Mouse (Mus musculus) heart, embryonic 10.5 days (tissue): ENCODE measurements around the gene Socs3. TPM values are rescaled to one million over a fixed set of nuclear protein-coding genes. Genes with fewer than 3 reads are reported as not detected.

ENCODE experiments used
- DNase-seq: peaks from one replicate; pipeline ENCODE4 v3.0.0-alpha.2; 2017; ENCODE audit warnings: low spot score
- H3K27ac ChIP-seq: fragments of 300-500 bp; sonication (generic); 2 replicates; pipeline ENCODE4 v1.5.1; 2016; ENCODE audit warnings: mild to moderate bottlenecking
- H3K27me3 ChIP-seq: fragments of 300-500 bp; sonication (generic); 2 replicates; pipeline ENCODE4 v1.6.1; 2016; ENCODE audit warnings: mild to moderate bottlenecking; ENCODE audit not compliant: poor library complexity, insufficient read depth, severe bottlenecking
- H3K36me3 ChIP-seq: fragments of 300-500 bp; sonication (generic); 2 replicates; pipeline ENCODE4 v1.6.1; 2016; ENCODE audit warnings: mild to moderate bottlenecking, moderate library complexity
- H3K4me1 ChIP-seq: fragments of 300-500 bp; sonication (generic); 2 replicates; pipeline ENCODE4 v1.6.1; 2016; ENCODE audit warnings: mild to moderate bottlenecking
- H3K4me3 ChIP-seq: fragments of 300-500 bp; sonication (generic); 2 replicates; pipeline ENCODE4 v1.5.1; 2016; ENCODE audit warnings: mild to moderate bottlenecking, moderate library complexity
- H3K9me3 ChIP-seq: fragments of 300-500 bp; sonication (generic); 2 replicates; pipeline ENCODE4 v1.6.1; 2016; ENCODE audit warnings: mild to moderate bottlenecking, moderate library complexity
- WGBS: fragments of 180-500 bp; shearing (Covaris S2); methylation state at CpG from one replicate; pipeline ENCODE4 v1.1.7; 2016; 5-methylcytosine and 5-hydroxymethylcytosine counted together
- polyA plus RNA-seq: library from polyadenylated mRNA; unstranded; fragments of >200 nt; fragmentation: Nextera tagmentation; extraction: Ambion mirVana; gene quantifications from 2 replicates; pipeline ENCODE4 v1.2.1, GENCODE M21; 2016

Gene Socs3
- polyA plus RNA-seq, result 6.9 and 10.6 TPM in 2 replicates

- H3K4me3 ChIP-seq, result peak within 1 kb of the TSS; percentile 77
- peaks cover 53% of the 10 kb centered on the region for H3K27me3 ChIP-seq
- H3K9me3 ChIP-seq, result no peaks in the 10 kb centered on the region
- DNase-seq, result peak; percentile 95
- whole genome bisulfite sequencing, result 10% methylated on average over 21 of the region's 21 CpGs
- peaks cover 15% of the 10 kb centered on the region for H3K36me3 ChIP-seq
- H3K27ac ChIP-seq, result peak within 1 kb of the TSS; percentile 91
- H3K4me1 ChIP-seq, result peaks cover 80% of the 10 kb centered on the region
Observed at GRCm38 (mm10) chr11:117969945-117970872, at the start of gene Socs3. Socs3 (minus strand) TSS chr11:117970047.

GRCm38 (mm10) chr11:118018328-118018727, 48.5 kb upstream of the Socs3 start:
- H3K27me3 ChIP-seq, result no peaks in the 10 kb centered on the region
- no peak overlapping the region for H3K27ac ChIP-seq
- no peaks in the 10 kb centered on the region for H3K9me3 ChIP-seq
- no peak overlapping the region for H3K4me3 ChIP-seq
- H3K36me3 ChIP-seq, result peaks cover 64% of the 10 kb centered on the region
- WGBS, result 94% methylated on average over 4 of the region's 4 CpGs
- peaks cover 36% of the 10 kb centered on the region for H3K4me1 ChIP-seq
- DNase-seq, result no peak

GRCm38 (mm10) chr11:118015381-118016145, 45.7 kb upstream of the Socs3 start:
- WGBS, result 73% methylated on average over 8 of the region's 8 CpGs
- Histone ChIP-seq H3K27me3 (no peaks in the 10 kb centered on the region), H3K9me3 (no peaks in the 10 kb centered on the region), H3K4me1 (peaks cover 56% of the 10 kb centered on the region), H3K27ac (peak overlapping the region; percentile 43; the same call in 1 of the 2 replicates), H3K4me3 (no peak overlapping the region), H3K36me3 (peaks cover 49% of the 10 kb centered on the region)
- DNase-seq, result no peak

GRCm38 (mm10) chr11:118014391-118014995, 44.6 kb upstream of the Socs3 start:
- Histone ChIP-seq H3K4me3 (no peak overlapping the region), H3K4me1 (peaks cover 66% of the 10 kb centered on the region), H3K27ac (peak overlapping the region; percentile 54; the same call in 1 of the 2 replicates), H3K36me3 (peaks cover 40% of the 10 kb centered on the region), H3K27me3 (no peaks in the 10 kb centered on the region), H3K9me3 (no peaks in the 10 kb centered on the region)
- 82% methylated on average over 12 of the region's 12 CpGs for WGBS
- no peak for DNase-seq

GRCm38 (mm10) chr11:118013339-118013738, 43.5 kb upstream of the Socs3 start:
- Histone ChIP-seq H3K27me3 (no peaks in the 10 kb centered on the region), H3K27ac (no peak overlapping the region), H3K9me3 (no peaks in the 10 kb centered on the region), H3K4me3 (no peak overlapping the region), H3K4me1 (peaks cover 78% of the 10 kb centered on the region), H3K36me3 (peaks cover 36% of the 10 kb centered on the region)
- no peak for DNase-seq
- WGBS, result 73% methylated on average over 2 of the region's 2 CpGs

- Histone ChIP-seq H3K4me1 (peaks cover 85% of the 10 kb centered on the region), H3K4me3 (no peak overlapping the region), H3K27ac (peak overlapping the region; percentile 12; the same call in 1 of the 2 replicates), H3K9me3 (no peaks in the 10 kb centered on the region), H3K27me3 (no peaks in the 10 kb centered on the region), H3K36me3 (peaks cover 29% of the 10 kb centered on the region)
- no peak for DNase-seq
- 88% methylated on average over 1 of the region's 1 CpGs for WGBS
Observed at GRCm38 (mm10) chr11:118012595-118012994, 42.7 kb upstream of the Socs3 start.

- Histone ChIP-seq H3K9me3 (no peaks in the 10 kb centered on the region), H3K4me1 (peaks cover 73% of the 10 kb centered on the region), H3K36me3 (peaks cover 26% of the 10 kb centered on the region), H3K4me3 (no peak overlapping the region), H3K27ac (peak overlapping the region; percentile 75), H3K27me3 (no peaks in the 10 kb centered on the region)
- 55% methylated on average over 4 of the region's 4 CpGs for WGBS
- DNase-seq, result no peak
Observed at GRCm38 (mm10) chr11:118009865-118010571, 40.2 kb upstream of the Socs3 start.

- Histone ChIP-seq H3K9me3 (no peaks in the 10 kb centered on the region), H3K36me3 (peaks cover 31% of the 10 kb centered on the region), H3K27me3 (no peaks in the 10 kb centered on the region), H3K27ac (peak overlapping the region; percentile 75), H3K4me3 (no peak overlapping the region), H3K4me1 (peaks cover 72% of the 10 kb centered on the region)
- DNase-seq, result no peak
- 73% methylated on average over 8 of the region's 8 CpGs for WGBS
Observed at GRCm38 (mm10) chr11:118008843-118009242, 39.0 kb upstream of the Socs3 start.

- no peaks in the 10 kb centered on the region for H3K9me3 ChIP-seq
- no peak overlapping the region for H3K4me3 ChIP-seq
- DNase-seq, result no peak
- peaks cover 74% of the 10 kb centered on the region for H3K4me1 ChIP-seq
- no peaks in the 10 kb centered on the region for H3K27me3 ChIP-seq
- H3K27ac ChIP-seq, result peak overlapping the region; percentile 75
- 46% methylated on average over 5 of the region's 5 CpGs for WGBS
- peaks cover 36% of the 10 kb centered on the region for H3K36me3 ChIP-seq
Observed at GRCm38 (mm10) chr11:118008144-118008805, 38.4 kb upstream of the Socs3 start.

GRCm38 (mm10) chr11:118007460-118008143, 37.8 kb upstream of the Socs3 start:
- 50% methylated on average over 8 of the region's 8 CpGs for WGBS
- H3K4me1 ChIP-seq, result peaks cover 75% of the 10 kb centered on the region
- no peaks in the 10 kb centered on the region for H3K27me3 ChIP-seq
- H3K4me3 ChIP-seq, result no peak overlapping the region
- H3K27ac ChIP-seq, result peak overlapping the region; percentile 75
- peak; percentile 86 for DNase-seq
- no peaks in the 10 kb centered on the region for H3K9me3 ChIP-seq
- peaks cover 42% of the 10 kb centered on the region for H3K36me3 ChIP-seq

GRCm38 (mm10) chr11:118004217-118004616, 34.4 kb upstream of the Socs3 start:
- H3K4me3 ChIP-seq, result no peak overlapping the region
- no peak for DNase-seq
- peaks cover 74% of the 10 kb centered on the region for H3K36me3 ChIP-seq
- 70% methylated on average over 5 of the region's 5 CpGs for WGBS
- no peaks in the 10 kb centered on the region for H3K9me3 ChIP-seq
- H3K27me3 ChIP-seq, result no peaks in the 10 kb centered on the region
- H3K27ac ChIP-seq, result peak overlapping the region; percentile 60
- H3K4me1 ChIP-seq, result peaks cover 67% of the 10 kb centered on the region
